ENCODE assay signal across 11 mouse cellular contexts in genomic region chr15:93596991-93597390, GRCm38 (mm10). TPM values are rescaled to one million over a fixed set of nuclear protein-coding genes. Genes with fewer than 3 reads are reported as not detected.
A peak's percentile ranks its signal among the peaks of the same experiment; 100 is the strongest.
DNase-seq lines count a peak whose midpoint lies in the region; ATAC-seq and TF ChIP-seq lines count a peak whose summit lies in the region.
"Had no signal": no experiment of that assay in that cellular context is flagged by ENCODE, and none has a peak within 500 bp of the region (broad histone marks: within the 10 kb centered on the region; RNA-seq: fewer than 3 reads in every experiment).

No protein-coding gene starts in this region.

- no peak for TF ChIP-seq CTCF in gastrocnemius, adult 2 months (IDR thresholded peaks at IDR 0.05)
- no peak for TF ChIP-seq CTCF in liver, postnatal 0 days (IDR thresholded peaks at IDR 0.05; ENCODE audit: low read depth)

- peaks cover 30% of the 10 kb centered on the region for H3K4me1 ChIP-seq in liver, embryonic 11.5 days (replicated peaks; ENCODE audit: control insufficient read depth, insufficient read depth, low read length)
- peaks cover 6% of the 10 kb centered on the region; the same call in 1 of the 2 replicates for H3K4me1 ChIP-seq in liver, postnatal 0 days (ENCODE audit: insufficient read depth)
- H3K4me1 ChIP-seq in intestine, embryonic 15.5 days (replicated peaks): peaks cover 10% of the 10 kb centered on the region
- H3K4me1 ChIP-seq in neural tube, embryonic 15.5 days: peaks cover 32% of the 10 kb centered on the region

- DNase-seq in gastrocnemius, adult 2 months: no peak
- no peak for DNase-seq in gastrocnemius, postnatal 4 days (ENCODE audit: low spot score in 2 of 2)
- DNase-seq in liver, embryonic 11.5 days (ENCODE audit: low spot score): no peak
- DNase-seq in liver, postnatal 0 days: no peak
- no peak for DNase-seq in spleen, postnatal 10 days (ENCODE audit: low spot score in 2 of 2)
- DNase-seq in right cerebral cortex, postnatal 10 days (ENCODE audit: low spot score in 2 of 2): no peak

- no peaks in the 10 kb centered on the region for H3K36me3 ChIP-seq in liver, embryonic 11.5 days (ENCODE audit: control insufficient read depth, insufficient read depth, low read length)
- H3K36me3 ChIP-seq in liver, postnatal 0 days (replicated peaks; ENCODE audit: insufficient read depth, low read length): no peaks in the 10 kb centered on the region
- H3K36me3 ChIP-seq in intestine, embryonic 15.5 days: no peaks in the 10 kb centered on the region
- H3K36me3 ChIP-seq in neural tube, embryonic 15.5 days: no peaks in the 10 kb centered on the region
- H3K36me3 ChIP-seq: forebrain, embryonic 15.5 days; midbrain, embryonic 12.5 days had no signal

- peak overlapping the region; percentile 92; the same call in 1 of the 2 replicates for H3K27ac ChIP-seq in gastrocnemius, adult 2 months
- H3K27ac ChIP-seq in liver, embryonic 11.5 days (ENCODE audit: low read depth, low read length): no peak overlapping the region
- no peak overlapping the region for H3K27ac ChIP-seq in liver, postnatal 0 days (ENCODE audit: low read depth)
- H3K27ac ChIP-seq in intestine, embryonic 15.5 days: no peak overlapping the region
- no peak overlapping the region for H3K27ac ChIP-seq in neural tube, embryonic 15.5 days (replicated peaks)
- H3K27ac ChIP-seq: forebrain, embryonic 15.5 days; midbrain, embryonic 12.5 days had no signal

- H3K9ac ChIP-seq in liver, embryonic 11.5 days (ENCODE audit: low read depth, low read length): no peak overlapping the region
- H3K9ac ChIP-seq in liver, postnatal 0 days (replicated peaks): no peak overlapping the region
- no peak overlapping the region; the same call in 1 of the 2 replicates for H3K9ac ChIP-seq in intestine, embryonic 15.5 days
- no peak overlapping the region for H3K9ac ChIP-seq in neural tube, embryonic 15.5 days (replicated peaks)

- peak overlapping the region; percentile 89 for H3K4me3 ChIP-seq in gastrocnemius, adult 2 months
- H3K4me3 ChIP-seq in liver, embryonic 11.5 days (ENCODE audit: low read depth, low read length): no peak overlapping the region
- H3K4me3 ChIP-seq in liver, postnatal 0 days (ENCODE audit: low read depth, low read length): no peak overlapping the region
- H3K4me3 ChIP-seq in intestine, embryonic 15.5 days (replicated peaks): no peak overlapping the region
- H3K4me3 ChIP-seq in neural tube, embryonic 15.5 days (replicated peaks): no peak overlapping the region

- intact Hi-C loops in gastrocnemius, adult 2 months (cut with DNase I): loop anchor here (5.0 to 10.0 kb wide), 2 partner anchors 105 to 918 kb away; no protein-coding TSS in a partner anchor

- H3K4me2 ChIP-seq in liver, embryonic 11.5 days: peak overlapping the region; percentile 93
- H3K4me2 ChIP-seq in liver, postnatal 0 days (ENCODE audit: low read depth, low read length): no peak overlapping the region
- peak overlapping the region; percentile 93 for H3K4me2 ChIP-seq in intestine, embryonic 15.5 days (replicated peaks)
- peak overlapping the region; percentile 87 for H3K4me2 ChIP-seq in neural tube, embryonic 15.5 days

- no peaks in the 10 kb centered on the region for H3K9me3 ChIP-seq in liver, embryonic 11.5 days (ENCODE audit: control insufficient read depth, low read length)
- H3K9me3 ChIP-seq in liver, postnatal 0 days (ENCODE audit: low read length): no peaks in the 10 kb centered on the region
- no peaks in the 10 kb centered on the region for H3K9me3 ChIP-seq in intestine, embryonic 15.5 days
- H3K9me3 ChIP-seq in neural tube, embryonic 15.5 days (replicated peaks): no peaks in the 10 kb centered on the region
- H3K9me3 ChIP-seq: forebrain, embryonic 15.5 days; midbrain, embryonic 12.5 days had no signal

- WGBS in liver, embryonic 11.5 days: 66% methylated on average over 11 of the region's 11 CpGs
- WGBS in liver, postnatal 0 days (ENCODE audit: insufficient replicate concordance): 61% methylated on average over 11 of the region's 11 CpGs
- 70% methylated on average over 11 of the region's 11 CpGs for WGBS in intestine, embryonic 15.5 days
- 64% methylated on average over 11 of the region's 11 CpGs for WGBS in neural tube, embryonic 15.5 days

- H3K27me3 ChIP-seq in liver, embryonic 11.5 days (replicated peaks; ENCODE audit: control insufficient read depth, insufficient read depth, low read length): no peaks in the 10 kb centered on the region
- no peaks in the 10 kb centered on the region for H3K27me3 ChIP-seq in liver, postnatal 0 days (ENCODE audit: insufficient read depth, low read length)
- H3K27me3 ChIP-seq in intestine, embryonic 15.5 days (replicated peaks): no peaks in the 10 kb centered on the region
- H3K27me3 ChIP-seq in neural tube, embryonic 15.5 days (replicated peaks): no peaks in the 10 kb centered on the region
- H3K27me3 ChIP-seq: forebrain, embryonic 15.5 days; Patski had no signal

- TF ChIP-seq EP300 in liver, postnatal 0 days (IDR thresholded peaks at IDR 0.05; ENCODE audit: low read depth): no peak

- no peak for ATAC-seq in liver, embryonic 11.5 days (replicated peaks; ENCODE audit: low FRiP score)
- no peak for ATAC-seq in liver, postnatal 0 days
- ATAC-seq in intestine, embryonic 15.5 days: no peak
- ATAC-seq in neural tube, embryonic 15.5 days (ENCODE audit: low FRiP score): no peak

RNA-seq across cellular contexts. Expression of gene Prickle1, which starts 1.3 kb away (rescaled TPM):
- 1 to 10 TPM; 2.9 to 4.8 TPM for total RNA-seq in gastrocnemius, adult 2 months (2021)
- 10 to 100 TPM; 22.5 to 24.5 TPM for total RNA-seq in gastrocnemius, postnatal 4 days (2021)
- polyA plus RNA-seq in liver, embryonic 11.5 days (2014; fragmentation: Nextera tagmentation; extraction: Ambion mirVana): 11.6 and 12.8 TPM in 2 replicates
- polyA plus RNA-seq in liver, postnatal 0 days (2015; fragmentation: Nextera tagmentation; extraction: Ambion mirVana): 2.3 and 2.5 TPM in 2 replicates
- polyA plus RNA-seq in intestine, embryonic 15.5 days (2015; fragmentation: Nextera tagmentation; extraction: Ambion mirVana): 21.0 and 23.7 TPM in 2 replicates
- polyA plus RNA-seq in neural tube, embryonic 15.5 days (2015; fragmentation: Nextera tagmentation; extraction: Ambion mirVana): 22.8 and 27.5 TPM in 2 replicates
